Mouse (Mus musculus) testis, adult 2 months (tissue): ENCODE results near the gene Gm12216.

Experiments used
- CTCF ChIP-seq: fragments of 200-500 bp; IDR thresholded peaks from 2 replicates; pipeline ENCODE4 v1.5.1; 2012; ENCODE audit warnings: low read depth, mild to moderate bottlenecking, inconsistent platforms, low read length, moderate library complexity; ENCODE audit not compliant: control insufficient read depth, insufficient read depth, insufficient replicate concordance
- POLR2A ChIP-seq: fragments of 200-500 bp; IDR thresholded peaks from 2 replicates; pipeline ENCODE4 v1.6.1; 2012; ENCODE audit warnings: low read depth, mild to moderate bottlenecking, inconsistent platforms, low read length, moderate library complexity; ENCODE audit not compliant: control insufficient read depth

GRCm38 (mm10) chr11:53818794-53819193 lies 40.3 kb downstream of the Gm12216 start:
- TF ChIP-seq CTCF (no peak), POLR2A (no peak)
